Mouse (Mus musculus) left cerebral cortex, adult 9 months (tissue): ENCODE data around the gene Rgl1.

Experiments
- DNase-seq, 2 experiments: peaks; one replicate each; pipeline ENCODE4 v3.0.0; 2022; ENCODE audit warnings: low spot score in 2 of 2

The Rgl1 gene

DNA sequence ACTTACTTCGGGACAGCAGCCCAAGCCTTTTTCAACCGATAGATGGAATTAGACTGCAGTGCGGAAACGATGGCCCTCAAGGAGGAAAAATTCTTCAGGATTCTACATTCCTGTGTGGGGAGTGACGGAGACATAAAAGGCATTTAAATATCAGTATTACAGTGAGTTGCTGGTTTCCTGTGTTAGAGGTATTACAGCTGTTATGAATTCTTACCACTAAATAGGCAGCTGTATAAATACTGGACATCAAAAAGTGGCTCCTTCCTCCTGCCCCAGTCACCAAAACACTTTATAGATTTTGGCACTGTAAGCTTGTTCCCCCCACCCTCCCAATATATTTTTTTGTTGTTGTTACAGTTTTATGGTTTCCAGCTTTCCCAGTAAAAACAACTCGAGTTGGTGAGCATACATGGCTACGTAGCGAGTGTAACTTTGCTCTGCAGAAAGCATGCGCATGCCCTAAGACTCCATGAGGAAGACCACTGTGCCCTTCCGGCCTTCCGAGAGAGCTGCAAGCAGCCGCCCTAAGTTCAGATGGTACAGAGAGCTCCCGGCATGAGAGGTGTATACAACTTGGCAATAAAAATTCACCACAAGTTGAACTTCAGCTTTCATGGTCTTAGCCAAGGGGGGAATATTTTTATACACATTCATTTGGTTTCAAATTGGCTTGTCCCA is 217.0 kb downstream of the Rgl1 start:
- no peak for DNase-seq

DNA sequence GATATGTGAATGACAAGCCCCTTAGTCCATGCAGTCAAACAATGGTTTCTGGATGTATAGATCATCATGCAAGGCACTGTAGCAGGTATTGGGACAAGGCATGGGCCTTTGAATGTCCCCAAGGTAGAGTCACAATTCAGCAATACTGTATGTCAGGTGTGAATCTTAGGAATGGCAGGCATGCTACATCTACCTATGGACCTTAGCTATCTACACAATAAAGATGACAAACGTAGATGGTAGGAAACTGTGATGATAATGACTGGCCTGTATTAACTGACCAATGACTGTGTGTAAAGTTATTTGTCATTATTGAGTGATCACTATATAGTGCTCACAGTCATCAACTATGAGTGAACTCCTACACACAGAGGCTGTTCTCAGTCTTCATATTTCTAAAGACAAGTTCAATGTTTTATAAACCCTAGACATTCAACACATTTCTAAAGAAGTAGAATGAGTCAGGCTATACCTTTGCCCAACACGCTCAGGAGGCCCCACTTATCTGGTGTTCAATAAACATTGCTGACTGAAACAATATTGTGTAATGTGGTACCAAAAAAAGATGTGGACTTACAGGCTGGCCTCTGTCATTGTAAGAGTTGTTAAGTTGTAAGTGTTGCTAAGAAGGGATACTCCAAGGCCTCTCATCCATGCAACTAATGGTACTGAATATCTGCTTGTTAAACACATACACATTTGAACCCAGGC is 222.5 kb downstream of the Rgl1 start:
- no peak for DNase-seq

DNA sequence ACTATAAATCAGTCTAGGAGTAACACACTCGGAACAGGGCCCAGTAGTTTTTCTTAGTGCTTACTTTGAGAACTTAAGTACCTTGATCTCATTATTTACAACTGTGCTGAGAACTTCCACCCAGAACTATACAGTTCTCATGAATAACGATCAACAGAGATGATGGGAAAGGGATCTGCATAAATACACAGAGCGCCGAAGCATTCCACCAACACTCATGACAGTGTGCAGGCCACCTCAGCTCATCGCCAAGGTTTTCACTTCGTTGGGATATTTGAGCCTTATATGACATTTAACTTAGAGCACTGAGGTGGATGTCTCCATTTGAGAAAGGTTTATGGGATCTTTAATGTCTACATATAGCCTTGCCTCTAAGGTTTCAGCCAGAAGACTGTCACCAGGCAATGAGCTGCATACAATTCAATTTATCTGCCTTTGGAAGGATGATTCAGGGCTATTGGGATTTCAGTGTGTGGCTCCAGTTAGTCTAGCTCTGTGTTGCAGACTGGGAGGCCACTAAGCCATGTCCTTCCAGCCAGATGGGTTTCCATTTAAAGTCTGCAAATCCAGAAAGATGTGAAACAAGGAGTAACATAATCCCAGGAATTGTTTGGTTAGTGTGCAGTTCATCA is 223.3 kb downstream of the Rgl1 start:
- no peak for DNase-seq

GRCm38 (mm10) chr1:152540304-152540887 is 225.8 kb downstream of the Rgl1 start:
- no peak for DNase-seq

DNA sequence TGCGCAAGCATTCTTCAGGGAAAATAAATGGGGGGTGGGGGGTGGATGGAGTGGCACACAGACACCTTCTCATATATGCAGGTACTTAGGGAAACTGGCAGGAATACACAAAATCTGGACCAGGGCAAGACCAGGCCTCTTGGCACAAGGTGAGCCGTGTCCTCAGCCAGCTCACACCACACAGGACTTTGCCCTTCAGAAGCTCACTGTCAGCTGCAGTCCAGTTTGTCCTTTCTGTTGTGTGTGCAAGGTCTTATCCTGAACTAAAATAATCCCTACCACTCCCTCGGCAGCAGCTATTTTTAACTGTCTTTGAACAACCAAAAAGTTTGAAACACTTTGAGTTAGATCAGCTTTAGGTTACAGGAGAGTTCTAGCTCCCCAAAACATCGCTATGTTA is 227.3 kb downstream of the Rgl1 start:
- no peak for DNase-seq

- no peak for DNase-seq
Measured at GRCm38 (mm10) chr1:152537186-152537585, 229.0 kb downstream of the Rgl1 start.

GRCm38 (mm10) chr1:152536416-152537018 is 229.6 kb downstream of the Rgl1 start:
- DNase-seq: peak in 1 of 2 experiments; percentile 57

DNA sequence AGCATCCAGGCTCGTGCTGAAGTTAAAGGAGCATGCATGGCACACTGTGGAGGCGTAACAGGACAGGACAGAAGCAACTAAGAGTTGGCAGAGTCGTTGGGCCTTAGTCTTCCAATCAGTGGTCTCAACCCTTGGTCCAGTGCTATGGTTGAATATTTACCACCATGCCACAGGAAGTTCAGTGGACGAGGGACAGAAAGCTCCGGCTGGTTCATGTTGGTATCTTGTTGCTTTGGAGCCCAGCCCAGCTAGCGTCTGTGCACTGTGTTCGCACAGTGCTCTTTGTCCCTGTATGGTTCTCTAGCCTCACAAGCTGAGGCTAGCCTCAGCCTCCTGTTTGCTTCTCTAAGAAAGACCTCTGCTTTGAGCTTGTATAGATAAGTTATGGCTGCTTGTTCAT is 231.6 kb downstream of the Rgl1 start:
- DNase-seq: no peak

GRCm38 (mm10) chr1:152531498-152531897 is 234.7 kb downstream of the Rgl1 start:
- no peak for DNase-seq

DNA sequence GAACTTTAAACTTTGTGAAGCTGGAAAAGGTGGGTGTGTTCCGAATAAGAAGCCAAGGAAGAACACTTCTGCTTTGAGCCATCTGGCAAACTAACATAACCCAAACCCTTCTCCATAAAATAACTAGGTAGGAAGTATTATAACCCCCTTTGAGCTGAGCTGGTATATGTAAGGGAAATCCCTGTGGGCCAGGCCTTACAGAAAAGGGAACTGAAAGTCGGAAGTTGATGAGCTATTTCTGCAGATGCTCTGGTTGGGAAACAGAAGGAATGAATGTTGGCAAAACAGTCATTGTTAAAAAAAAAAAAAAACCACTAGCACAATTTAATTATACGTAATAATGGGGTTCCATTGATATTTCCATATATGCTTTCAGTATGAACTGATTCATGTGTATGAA is 237.4 kb downstream of the Rgl1 start:
- DNase-seq: no peak

DNA sequence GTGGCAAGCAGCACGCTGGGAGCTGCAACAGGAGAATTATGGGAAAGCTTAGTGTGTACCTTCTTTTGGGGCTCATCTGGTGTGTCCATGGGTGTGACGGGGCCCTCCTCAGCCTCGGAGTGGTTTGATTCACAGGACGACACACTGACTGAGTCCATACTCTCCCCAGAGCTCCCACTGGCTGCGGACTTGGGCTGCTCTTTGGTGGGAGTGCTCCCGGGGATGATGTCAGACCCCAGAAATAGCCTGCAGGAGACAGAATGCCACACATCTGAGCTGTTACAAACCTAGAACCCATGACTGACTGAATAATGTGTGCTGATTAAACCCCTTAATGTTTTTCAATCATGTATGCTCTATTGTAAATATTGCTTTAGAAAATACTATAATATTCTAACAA is 237.9 kb downstream of the Rgl1 start:
- no peak for DNase-seq

- DNase-seq: no peak
Measured at GRCm38 (mm10) chr1:152526154-152526553, 240.0 kb downstream of the Rgl1 start.

- peak; percentile 46 to 90 for DNase-seq
Measured at GRCm38 (mm10) chr1:152524987-152525648, 241.0 kb downstream of the Rgl1 start.

DNA sequence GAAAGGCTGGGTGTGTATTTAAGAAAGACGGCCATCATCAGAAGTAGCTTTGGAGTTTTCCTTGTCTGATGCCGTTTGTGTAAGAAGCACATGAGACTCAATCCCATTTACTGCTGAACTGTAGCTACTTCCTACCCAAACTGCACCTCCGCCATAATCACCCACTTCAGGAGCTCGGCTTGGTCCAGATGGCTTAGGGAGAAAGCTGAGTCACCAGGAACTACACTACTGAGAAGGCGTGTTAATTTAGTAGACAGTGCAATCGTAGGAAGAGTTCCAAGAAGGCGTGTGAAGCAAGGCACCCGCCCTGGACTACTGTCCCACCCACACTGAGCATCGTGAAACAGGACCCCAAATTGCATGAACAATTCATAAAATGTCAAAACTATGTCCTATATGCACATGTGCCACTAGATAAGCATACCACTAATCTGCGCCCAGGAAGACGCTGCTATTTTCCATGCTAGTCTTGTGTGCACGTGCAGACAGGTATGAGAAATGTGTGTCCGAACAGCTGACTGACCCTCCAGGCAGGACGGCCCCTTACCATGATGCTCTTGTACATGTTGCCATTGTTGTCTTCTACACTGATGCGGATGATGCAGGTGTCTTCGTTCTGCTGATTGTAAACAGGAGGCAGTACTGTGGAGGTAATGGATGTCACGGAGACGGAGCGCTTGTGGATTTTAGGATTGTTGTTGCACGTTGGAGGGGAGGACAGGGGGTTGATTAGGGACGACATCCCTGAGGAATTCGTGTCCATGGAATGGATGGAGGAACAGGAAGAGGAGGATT is 241.9 kb downstream of the Rgl1 start:
- DNase-seq: peak; percentile 69 to 86

DNA sequence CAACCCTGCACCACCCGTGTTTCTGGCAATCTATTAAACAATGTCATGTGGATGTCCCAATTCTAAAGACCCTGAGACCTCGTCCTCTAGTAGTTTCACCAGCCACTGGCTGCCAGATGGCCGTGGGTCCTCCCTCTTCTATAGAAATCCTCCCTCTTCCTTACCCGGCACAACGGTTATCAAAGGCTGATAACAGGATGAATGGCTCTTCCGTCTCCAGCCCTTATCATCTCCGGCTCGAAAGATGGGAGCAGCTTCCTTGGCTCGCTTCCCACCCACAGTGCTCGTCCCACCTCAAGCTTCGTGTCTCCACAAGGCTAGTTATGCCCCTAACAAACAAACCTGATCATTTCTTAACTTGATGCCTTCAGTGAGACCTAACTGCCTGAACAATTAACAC is 242.9 kb downstream of the Rgl1 start:
- DNase-seq: no peak

GRCm38 (mm10) chr1:152522226-152522625 is 243.9 kb downstream of the Rgl1 start:
- peak; percentile 53 to 79 for DNase-seq

DNA sequence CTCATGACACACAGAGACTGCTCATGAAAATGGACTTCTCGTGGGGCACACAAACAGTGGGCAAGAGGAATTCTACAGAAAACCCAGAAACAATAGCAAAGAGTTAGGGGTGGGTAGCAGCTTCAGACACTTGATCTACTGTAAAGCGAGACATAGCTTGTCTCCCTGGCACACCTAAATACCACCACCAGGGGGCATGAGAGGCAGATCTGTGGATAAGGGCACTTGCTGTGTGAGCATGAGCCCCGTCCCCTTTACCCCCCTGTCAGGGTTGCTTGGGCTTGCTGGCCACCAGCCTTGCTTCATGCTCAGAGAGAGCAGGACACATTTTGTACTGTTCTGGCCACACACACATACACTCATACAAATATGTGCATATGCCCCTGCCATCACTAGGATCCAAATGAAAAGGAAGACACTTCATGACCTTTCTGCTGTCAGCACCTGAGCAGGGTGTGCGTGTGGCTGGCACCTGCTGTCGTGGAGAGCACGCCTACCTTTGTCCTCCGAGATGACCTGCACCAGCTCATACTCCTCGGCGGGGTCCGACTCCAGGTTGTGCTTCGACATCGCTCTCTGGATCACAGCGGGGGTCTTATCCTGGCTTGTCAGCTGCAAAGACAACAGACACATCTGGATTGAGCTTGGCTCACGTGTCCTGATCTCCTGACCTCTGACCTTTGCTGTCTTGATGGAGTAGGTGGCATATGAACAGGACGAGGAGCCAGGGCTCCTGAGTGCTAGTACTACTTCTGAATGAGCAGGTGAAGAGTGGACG is 245.2 kb downstream of the Rgl1 start:
- peak in 1 of 2 experiments; percentile 61 for DNase-seq

DNA sequence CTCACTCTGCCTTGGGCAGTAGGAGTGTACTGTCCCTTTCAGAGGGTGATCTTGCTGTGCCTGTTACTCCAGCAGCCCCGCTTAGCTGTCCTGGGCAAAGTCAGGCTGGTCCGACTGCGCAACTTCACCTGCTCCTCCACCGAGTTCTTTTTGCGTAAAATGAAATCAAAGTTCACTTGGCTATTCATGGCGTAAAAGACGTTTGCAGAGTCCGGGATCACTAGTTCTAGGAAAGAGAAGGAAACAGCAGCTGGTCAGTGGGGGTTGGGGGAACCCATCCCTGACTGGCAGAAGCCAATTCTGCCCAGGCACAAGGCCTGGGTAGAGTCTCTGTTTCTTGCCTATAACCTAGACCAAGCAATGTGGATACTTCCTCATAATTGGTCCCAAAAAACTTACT is 247.2 kb downstream of the Rgl1 start:
- DNase-seq: no peak

DNA sequence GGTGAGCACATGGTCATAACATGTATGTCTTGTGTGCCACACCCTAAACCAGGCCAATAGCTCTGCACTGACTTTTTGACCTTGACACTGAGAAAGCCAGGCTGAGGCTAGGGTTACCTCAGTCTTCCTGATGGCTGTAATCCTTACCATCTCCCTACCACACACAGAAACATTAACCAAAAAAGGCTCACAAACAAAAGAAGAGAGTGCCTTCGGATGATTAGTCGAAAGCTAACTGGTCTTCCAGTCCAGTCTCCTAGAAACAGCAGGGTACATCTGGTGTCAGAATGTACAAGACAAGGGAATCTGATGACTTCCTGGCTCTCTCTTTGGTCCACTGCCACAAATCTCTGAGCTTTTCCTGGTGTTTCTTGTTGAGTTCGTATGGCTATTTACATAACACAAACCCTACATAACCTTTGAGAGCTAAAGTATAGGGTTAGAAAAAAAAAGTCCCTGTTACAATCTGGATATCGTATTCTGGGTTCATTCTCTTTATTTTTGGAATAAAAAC is 249.0 kb downstream of the Rgl1 start:
- no peak for DNase-seq

- no peak for DNase-seq
Measured at GRCm38 (mm10) chr1:152514256-152514655, 251.9 kb downstream of the Rgl1 start.
